Mouse (Mus musculus) layer of hippocampus, postnatal 10 days (tissue): ENCODE measurements around the gene Sept9. TPM values are rescaled to one million over a fixed set of nuclear protein-coding genes. Genes with fewer than 3 reads are reported as not detected.
A peak's percentile ranks its signal among the peaks of the same experiment; 100 is the strongest.

ENCODE experiments used
- DNase-seq, 2 experiments: peaks; one replicate each; pipeline ENCODE4 v3.0.0; 2021; ENCODE audit warnings: low spot score in 2 of 2
- total RNA-seq, 2 experiments: library from RNA; stranded (reverse); gene quantifications; 2 replicates each; pipeline ENCODE4 v1.2.3; 2021

The Sept9 gene
- total RNA-seq, 2 experiments from 2014 or later: 79.5 to 90.0 TPM

- DNase-seq: no peak
Measured at GRCm38 (mm10) chr11:117245041-117245725, 45.7 kb downstream of the Sept9 start.

- DNase-seq: no peak
Measured at GRCm38 (mm10) chr11:117245846-117246245, 46.4 kb downstream of the Sept9 start.

- DNase-seq: no peak
Measured at GRCm38 (mm10) chr11:117246286-117246685, 46.8 kb downstream of the Sept9 start.

- no peak for DNase-seq
Measured at GRCm38 (mm10) chr11:117246981-117247431, 47.5 kb downstream of the Sept9 start.

- DNase-seq: no peak
Measured at GRCm38 (mm10) chr11:117247541-117247940, 48.1 kb downstream of the Sept9 start.

- no peak for DNase-seq
Measured at GRCm38 (mm10) chr11:117248734-117249248, 49.3 kb downstream of the Sept9 start.

- no peak for DNase-seq
Measured at GRCm38 (mm10) chr11:117249282-117249984, 50.0 kb downstream of the Sept9 start.

GRCm38 (mm10) chr11:117249985-117250928 lies 50.8 kb downstream of the Sept9 start:
- DNase-seq: no peak

GRCm38 (mm10) chr11:117251755-117252154 lies 52.3 kb downstream of the Sept9 start:
- DNase-seq: no peak

GRCm38 (mm10) chr11:117252846-117253245 lies 53.4 kb downstream of the Sept9 start:
- DNase-seq: no peak

- DNase-seq: no peak
Measured at GRCm38 (mm10) chr11:117254161-117255107, 55.0 kb downstream of the Sept9 start.

GRCm38 (mm10) chr11:117255108-117255489 lies 55.6 kb downstream of the Sept9 start:
- no peak for DNase-seq

- DNase-seq: peak; percentile 38 to 51
Measured at GRCm38 (mm10) chr11:117256088-117256487, 56.6 kb downstream of the Sept9 start.

GRCm38 (mm10) chr11:117256840-117257239 lies 57.4 kb downstream of the Sept9 start:
- no peak for DNase-seq

- no peak for DNase-seq
Measured at GRCm38 (mm10) chr11:117257266-117257665, 57.8 kb downstream of the Sept9 start.

- DNase-seq: no peak
Measured at GRCm38 (mm10) chr11:117257842-117258241, 58.4 kb downstream of the Sept9 start.

GRCm38 (mm10) chr11:117259178-117259960 lies 59.9 kb downstream of the Sept9 start:
- DNase-seq: no peak

GRCm38 (mm10) chr11:117260631-117261030 lies 61.2 kb downstream of the Sept9 start:
- no peak for DNase-seq

GRCm38 (mm10) chr11:117263096-117263808 lies 63.8 kb downstream of the Sept9 start:
- no peak for DNase-seq
